In genomic region chr9:121675011-121675410, GRCm38 (mm10) we compare ENCODE assay signal across 12 mouse cellular contexts. TPM values are rescaled to one million over a fixed set of nuclear protein-coding genes. Genes with fewer than 3 reads are reported as not detected.
A peak's percentile ranks its signal among the peaks of the same experiment; 100 is the strongest.
DNase-seq lines count a peak whose midpoint lies in the region; ATAC-seq and TF ChIP-seq lines count a peak whose summit lies in the region.
"Had no signal": no experiment of that assay in that cellular context is flagged by ENCODE, and none has a peak within 500 bp of the region (broad histone marks: within the 10 kb centered on the region; RNA-seq: fewer than 3 reads in every experiment).

No protein-coding gene starts in this region.

- H3K36me3 ChIP-seq in intestine, embryonic 15.5 days, result no peaks in the 10 kb centered on the region
- H3K36me3 ChIP-seq: midbrain, embryonic 12.5 days had no signal

- H3K27ac ChIP-seq in intestine, embryonic 15.5 days, result no peak overlapping the region
- H3K27ac ChIP-seq: midbrain, embryonic 12.5 days had no signal

- no peak for TF ChIP-seq CTCF in lung, adult 2 months (IDR thresholded peaks at IDR 0.05; ENCODE audit: insufficient read depth, low read length)

- peak; percentile 35 for DNase-seq in lung, postnatal 10 days
- no peak for DNase-seq in lung, adult 2 months
- DNase-seq in induced T-regulatory cell, adult 2 months (ENCODE audit: low read depth), result peak; percentile 90
- peak; percentile 75 to 82 for DNase-seq in thymus, postnatal 36 days
- no peak for DNase-seq in cerebellum, adult 9-10 months
- no peak for DNase-seq in gastrocnemius, postnatal 14 days

- WGBS in lung, adult 2 months, result 71% methylated on average over 9 of the region's 9 CpGs
- WGBS in intestine, embryonic 15.5 days, result 74% methylated on average over 9 of the region's 9 CpGs

- intact Hi-C loops in gastrocnemius, postnatal 14 days (cut with DNase I; ENCODE audit: low total_unique reads), result no loop called here

- no peaks in the 10 kb centered on the region for H3K9me3 ChIP-seq in intestine, embryonic 15.5 days
- H3K9me3 ChIP-seq: midbrain, embryonic 12.5 days had no signal

- H3K4me3 ChIP-seq in lung, adult 2 months (replicated peaks; ENCODE audit: extremely low read depth, low read depth, low read length), result no peak overlapping the region
- H3K4me3 ChIP-seq in intestine, embryonic 15.5 days (replicated peaks), result no peak overlapping the region
- H3K4me3 ChIP-seq: midbrain, embryonic 12.5 days had no signal

- no peak for TF ChIP-seq POLR2A in lung, adult 2 months (IDR thresholded peaks at IDR 0.05; ENCODE audit: borderline replicate concordance, extremely low read depth, low read depth, low read length)

- peak; percentile 82 for ATAC-seq in neutrophil, adult 5-6 weeks (ENCODE audit: extremely low read depth, insufficient number of reproducible peaks, low FRiP score, poor library complexity, severe bottlenecking)
- ATAC-seq in intestine, embryonic 15.5 days, result no peak

- H3K9ac ChIP-seq in intestine, embryonic 15.5 days, result no peak overlapping the region
- H3K9ac ChIP-seq: midbrain, embryonic 12.5 days had no signal

- peaks cover 35% of the 10 kb centered on the region for H3K4me1 ChIP-seq in lung, adult 2 months (ENCODE audit: control insufficient read depth, insufficient read depth, low read length)
- peaks cover 20% of the 10 kb centered on the region for H3K4me1 ChIP-seq in intestine, embryonic 15.5 days (replicated peaks)

- peaks cover 3% of the 10 kb centered on the region; the same call in 1 of the 2 replicates for H3K27me3 ChIP-seq in intestine, embryonic 15.5 days (replicated peaks)

- no peak overlapping the region for H3K4me2 ChIP-seq in intestine, embryonic 15.5 days (replicated peaks)
- H3K4me2 ChIP-seq: midbrain, embryonic 12.5 days had no signal

RNA-seq across cellular contexts. Expression of gene Sec22c, which starts 30.3 kb away (rescaled TPM):
- 8.9 and 9.9 TPM in 2 replicates for polyA plus RNA-seq in lung, adult 2 months (2012; rRNA removed)
- total RNA-seq in neutrophil, adult 5-6 weeks (2017), result 5.7 and 7.1 TPM in 2 replicates
- polyA plus RNA-seq in intestine, embryonic 15.5 days (2015; fragmentation: Nextera tagmentation; extraction: Ambion mirVana), result 14.5 and 14.7 TPM in 2 replicates
- 1 to 10 TPM; 3.1 to 6.1 TPM for total RNA-seq in gastrocnemius, postnatal 14 days (2021)

RNA-seq across cellular contexts. Expression of gene Vipr1, which starts 32.5 kb away (rescaled TPM):
- polyA plus RNA-seq in lung, adult 2 months (2012; rRNA removed), result 2.2 and 2.6 TPM in 2 replicates
- total RNA-seq in neutrophil, adult 5-6 weeks (2017), result 4.4 and 5.8 TPM in 2 replicates
- 6.1 and 7.0 TPM in 2 replicates for polyA plus RNA-seq in intestine, embryonic 15.5 days (2015; fragmentation: Nextera tagmentation; extraction: Ambion mirVana)
- total RNA-seq in gastrocnemius, postnatal 14 days (2021), result 1 to 10 TPM; 1.1 to 1.2 TPM

RNA-seq across cellular contexts. Expression of gene Lyzl4, which starts 33.1 kb away (rescaled TPM):
- polyA plus RNA-seq in lung, adult 2 months (2012; rRNA removed), result 0.66 and 0.72 TPM in 2 replicates
- total RNA-seq in neutrophil, adult 5-6 weeks (2017), result not detected in 2 replicates
- polyA plus RNA-seq in intestine, embryonic 15.5 days (2015; fragmentation: Nextera tagmentation; extraction: Ambion mirVana), result not detected in 2 replicates
- total RNA-seq in gastrocnemius, postnatal 14 days (2021), result under 1 TPM in 1 of 2 experiments, not detected in 1; 0.45 TPM
- total RNA-seq: heart, adult 8-10 months had no signal
- polyA plus RNA-seq: forebrain, embryonic 11.5 days; intestine, embryonic 14.5 days; midbrain, embryonic 12.5 days had no signal

RNA-seq across cellular contexts. Expression of gene Ss18l2, which starts 35.1 kb away (rescaled TPM):
- polyA plus RNA-seq in lung, adult 2 months (2012; rRNA removed), result 18.4 and 22.2 TPM in 2 replicates
- total RNA-seq in neutrophil, adult 5-6 weeks (2017), result 8.0 and 14.9 TPM in 2 replicates
- 141 and 147 TPM in 2 replicates for polyA plus RNA-seq in intestine, embryonic 15.5 days (2015; fragmentation: Nextera tagmentation; extraction: Ambion mirVana)
- total RNA-seq in gastrocnemius, postnatal 14 days (2021), result 10 to 100 TPM; 89.3 to 93.6 TPM

RNA-seq across cellular contexts. Expression of gene Nktr, which starts 44.0 kb away (rescaled TPM):
- 36.6 and 48.6 TPM in 2 replicates for polyA plus RNA-seq in lung, adult 2 months (2012; rRNA removed)
- total RNA-seq in neutrophil, adult 5-6 weeks (2017), result 216 and 260 TPM in 2 replicates
- 57.9 and 62.6 TPM in 2 replicates for polyA plus RNA-seq in intestine, embryonic 15.5 days (2015; fragmentation: Nextera tagmentation; extraction: Ambion mirVana)
- total RNA-seq in gastrocnemius, postnatal 14 days (2021), result 10 to 100 TPM; 24.2 to 29.9 TPM

Comparison
In these comparisons a context has a peak if more than half of its experiments do, and no peak if none do; other contexts are left out.
1. DNase-seq: peak in lung, postnatal 10 days (single experiment), induced T-regulatory cell, adult 2 months (single experiment) and thymus, postnatal 36 days (2 of 2); none in lung, adult 2 months (single experiment), cerebellum, adult 9-10 months (single experiment) and gastrocnemius, postnatal 14 days (single experiment).